Comparison of ENCODE assay signal across 22 mouse cellular contexts in genomic region chr7:125596406-125596805, GRCm38 (mm10). TPM values are rescaled to one million over a fixed set of nuclear protein-coding genes. Genes with fewer than 3 reads are reported as not detected.
A peak's percentile ranks its signal among the peaks of the same experiment; 100 is the strongest.
DNase-seq lines count a peak whose midpoint lies in the region; ATAC-seq and TF ChIP-seq lines count a peak whose summit lies in the region.
"Had no signal": no experiment of that assay in that cellular context is flagged by ENCODE, and none has a peak within 500 bp of the region (broad histone marks: within the 10 kb centered on the region; RNA-seq: fewer than 3 reads in every experiment).

No protein-coding gene starts in this region.

- H3K36me3 ChIP-seq in liver, adult 2 months (ENCODE audit: control insufficient read depth, insufficient read depth, low read length) = no peaks in the 10 kb centered on the region
- H3K36me3 ChIP-seq in liver, postnatal 0 days (replicated peaks; ENCODE audit: insufficient read depth, low read length) = no peaks in the 10 kb centered on the region
- H3K36me3 ChIP-seq: forebrain, embryonic 10.5 days; heart, embryonic 10.5 days; hindbrain, embryonic 10.5 days; limb, embryonic 15.5 days; stomach, embryonic 15.5 days had no signal

- H3K4me2 ChIP-seq in liver, postnatal 0 days (ENCODE audit: low read depth, low read length) = no peak overlapping the region
- H3K4me2 ChIP-seq: limb, embryonic 15.5 days; stomach, embryonic 15.5 days had no signal

- H3K9me3 ChIP-seq in liver, postnatal 0 days (ENCODE audit: low read length) = no peaks in the 10 kb centered on the region
- H3K9me3 ChIP-seq: forebrain, embryonic 10.5 days; heart, embryonic 10.5 days; hindbrain, embryonic 10.5 days; limb, embryonic 15.5 days; megakaryocyte, embryonic 14.5 days; stomach, embryonic 15.5 days had no signal

- WGBS in liver, adult 2 months = 70% methylated on average over 3 of the region's 3 CpGs
- whole genome bisulfite sequencing in liver, postnatal 0 days (ENCODE audit: insufficient replicate concordance) = 46% methylated on average over 3 of the region's 3 CpGs

- H3K79me2 ChIP-seq in liver, adult 2 months (ENCODE audit: control insufficient read depth, insufficient read depth, low read length) = no peaks in the 10 kb centered on the region

- TF ChIP-seq EP300 in liver, postnatal 0 days (IDR thresholded peaks at IDR 0.05; ENCODE audit: low read depth) = no peak

- no peak for TF ChIP-seq CTCF in liver, adult 2 months (IDR thresholded peaks at IDR 0.05; ENCODE audit: low read depth, low read length)
- TF ChIP-seq CTCF in liver, postnatal 0 days (IDR thresholded peaks at IDR 0.05; ENCODE audit: low read depth) = no peak
- no peak for TF ChIP-seq CTCF in bone marrow macrophage, adult 2 months (IDR thresholded peaks at IDR 0.05; ENCODE audit: low read depth, low read length)

- no peaks in the 10 kb centered on the region for H3K4me1 ChIP-seq in liver, adult 2 months (ENCODE audit: control insufficient read depth, insufficient read depth, low read length)
- peaks cover 12% of the 10 kb centered on the region for H3K4me1 ChIP-seq in liver, postnatal 0 days (ENCODE audit: insufficient read depth)
- H3K4me1 ChIP-seq in bone marrow macrophage, adult 2 months (ENCODE audit: control insufficient read depth, insufficient read depth, low read length) = peaks cover 62% of the 10 kb centered on the region
- H3K4me1 ChIP-seq: limb, embryonic 15.5 days; stomach, embryonic 15.5 days had no signal

- TF ChIP-seq POLR2A in liver, adult 2 months (IDR thresholded peaks at IDR 0.05; ENCODE audit: extremely low read depth, insufficient read depth, low read length) = no peak
- no peak for TF ChIP-seq POLR2A in bone marrow macrophage, adult 2 months (IDR thresholded peaks at IDR 0.05; ENCODE audit: borderline replicate concordance, low read depth, low read length)

- DNase-seq in liver, adult 2 months (ENCODE audit: extremely low read depth, low read depth, low spot score) = peak; percentile 45
- DNase-seq in liver, postnatal 0 days = no peak
- DNase-seq in A20 (ENCODE audit: low read depth, low spot score) = peak; percentile 41
- no peak for DNase-seq in cerebellum, postnatal 4 days (ENCODE audit: low spot score in 2 of 2)
- DNase-seq: cerebellum, adult 11 months; cerebellum, postnatal 10 days; embryo, embryonic 11 days; gastrocnemius, postnatal 25 days; kidney, adult 18-20 months; kidney, postnatal 14 days; right cerebral cortex, postnatal 25 days had no signal

- no peak overlapping the region for H3K9ac ChIP-seq in liver, adult 2 months (ENCODE audit: low read depth, low read length)
- no peak overlapping the region for H3K9ac ChIP-seq in liver, postnatal 0 days (replicated peaks)
- H3K9ac ChIP-seq: limb, embryonic 15.5 days; stomach, embryonic 15.5 days had no signal

- no peak overlapping the region for H3K4me3 ChIP-seq in liver, adult 2 months (ENCODE audit: insufficient read depth, low read depth, low read length)
- no peak overlapping the region for H3K4me3 ChIP-seq in liver, postnatal 0 days (ENCODE audit: low read depth, low read length)
- no peak overlapping the region for H3K4me3 ChIP-seq in bone marrow macrophage, adult 2 months (ENCODE audit: insufficient read depth, low read length)
- H3K4me3 ChIP-seq: forebrain, embryonic 10.5 days; heart, embryonic 10.5 days; hindbrain, embryonic 10.5 days; layer of hippocampus, adult 2 months; limb, embryonic 15.5 days; megakaryocyte, embryonic 14.5 days; stomach, embryonic 15.5 days had no signal

- H3K27me3 ChIP-seq in liver, adult 2 months (ENCODE audit: control insufficient read depth, insufficient read depth, low read length) = no peaks in the 10 kb centered on the region
- H3K27me3 ChIP-seq in liver, postnatal 0 days (ENCODE audit: insufficient read depth, low read length) = no peaks in the 10 kb centered on the region
- H3K27me3 ChIP-seq: limb, embryonic 15.5 days; megakaryocyte, embryonic 14.5 days; stomach, embryonic 15.5 days had no signal

- ATAC-seq in liver, postnatal 0 days = no peak
- ATAC-seq in megakaryocyte progenitor cell, adult 5-6 weeks (replicated peaks; ENCODE audit: poor library complexity) = peak; percentile 52
- no peak for ATAC-seq in cerebellum, adult (ENCODE audit: insufficient number of reproducible peaks, low FRiP score, low TSS enrichment)
- ATAC-seq: midbrain, embryonic 16.5 days had no signal

- H3K27ac ChIP-seq in liver, adult 2 months (replicated peaks; ENCODE audit: insufficient read depth, low read depth, low read length) = no peak overlapping the region
- no peak overlapping the region for H3K27ac ChIP-seq in liver, postnatal 0 days (ENCODE audit: low read depth)
- peak overlapping the region; percentile 79 for H3K27ac ChIP-seq in bone marrow macrophage, adult 2 months (ENCODE audit: insufficient read depth, low read depth, low read length)
- H3K27ac ChIP-seq: forebrain, embryonic 10.5 days; heart, embryonic 10.5 days; hindbrain, embryonic 10.5 days; layer of hippocampus, adult 2 months; limb, embryonic 15.5 days; stomach, embryonic 15.5 days had no signal

RNA-seq across cellular contexts. Expression of gene Il21r, which starts 6.8 kb away (rescaled TPM):
- total RNA-seq in liver, adult 2 months (2014; rRNA removed) = 0.09 and 0.67 TPM in 2 replicates
- polyA plus RNA-seq in liver, adult 2 months (2012; rRNA removed) = 0.62 and 1.2 TPM in 2 replicates
- 0.70 TPM in 2 replicates for polyA plus RNA-seq in liver, postnatal 0 days (2015; fragmentation: Nextera tagmentation; extraction: Ambion mirVana)
- polyA plus RNA-seq in bone marrow macrophage, adult 2 months (2012; ENCODE audit: insufficient read depth, insufficient read length, missing spikeins) = 37.0 and 37.4 TPM in 2 replicates
- 2.7 and 4.3 TPM in 2 replicates for total RNA-seq in megakaryocyte progenitor cell, adult 5-6 weeks (2015)
- 3.6 and 7.2 TPM in 2 replicates for total RNA-seq in megakaryocyte progenitor cell, adult 5-6 weeks (2017)

RNA-seq across cellular contexts. Expression of gene Il4ra, which starts 44.5 kb away (rescaled TPM):
- total RNA-seq in liver, adult 2 months (2014; rRNA removed) = 11.3 and 16.6 TPM in 2 replicates
- polyA plus RNA-seq in liver, adult 2 months (2012; rRNA removed) = 18.7 and 24.0 TPM in 2 replicates
- 8.7 and 9.5 TPM in 2 replicates for polyA plus RNA-seq in liver, postnatal 0 days (2015; fragmentation: Nextera tagmentation; extraction: Ambion mirVana)
- 56.6 and 65.8 TPM in 2 replicates for polyA plus RNA-seq in bone marrow macrophage, adult 2 months (2012; ENCODE audit: insufficient read depth, insufficient read length, missing spikeins)
- 10.5 and 12.0 TPM in 2 replicates for total RNA-seq in megakaryocyte progenitor cell, adult 5-6 weeks (2015)
- 19.2 and 20.4 TPM in 2 replicates for total RNA-seq in megakaryocyte progenitor cell, adult 5-6 weeks (2017)

Comparison
In these comparisons a context has a peak if more than half of its experiments do, and no peak if none do; other contexts are left out.
1. DNase-seq: peak in liver, adult 2 months (single experiment) and A20 (single experiment); none in liver, postnatal 0 days (single experiment) and cerebellum, postnatal 4 days (0 of 2).
2. RNA of gene Il21r, which starts 6.8 kb away (polyA plus RNA-seq): 37.0 to 37.4 TPM in bone marrow macrophage, adult 2 months; 0.62 to 1.2 TPM in liver, adult 2 months and 0.70 TPM in liver, postnatal 0 days; every median in the first group is over 10 times any median in the second.